Mouse (Mus musculus): ENCODE measurements around the gene Xrcc5. TPM values are rescaled to one million over a fixed set of nuclear protein-coding genes. Genes with fewer than 3 reads are reported as not detected.

The Xrcc5 gene
- polyA plus RNA-seq, 1 experiment from 2014 or later = 45.2 TPM

DNA sequence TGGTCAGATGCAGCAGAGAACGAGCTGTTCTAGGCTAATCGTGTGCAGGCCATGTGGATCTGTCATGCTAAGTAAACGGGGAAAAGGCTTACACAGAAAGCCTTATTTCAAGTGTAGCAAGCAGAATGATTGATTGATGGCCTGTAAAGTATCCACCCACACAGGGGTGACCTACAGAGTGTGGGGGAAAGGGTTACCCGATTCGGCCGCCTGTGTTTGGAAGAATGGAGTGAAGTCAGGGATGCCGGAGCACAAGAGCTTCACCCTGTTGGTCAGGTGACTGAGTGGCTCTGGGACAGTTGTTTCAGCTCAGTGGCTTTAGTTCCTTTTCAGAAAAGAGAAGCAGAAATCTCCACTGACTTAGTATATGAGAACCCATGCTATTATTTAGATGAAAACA is 9.7 kb downstream of the Xrcc5 start:
- Histone ChIP-seq H3K4me3 (replicated peaks) (no peak overlapping the region), H3K9me3 (no peaks in the 10 kb centered on the region), H3K27ac (no peak overlapping the region), H3K27me3 (no peaks in the 10 kb centered on the region), H3K4me2 (no peak overlapping the region), H3K9ac (no peak overlapping the region), H3K4me1 (no peaks in the 10 kb centered on the region), H3K36me3 (replicated peaks) (peaks cover 57% of the 10 kb centered on the region)
- WGBS = 89% methylated on average over 7 of the region's 7 CpGs
- ATAC-seq (ENCODE audit: low FRiP score) = no peak

DNA sequence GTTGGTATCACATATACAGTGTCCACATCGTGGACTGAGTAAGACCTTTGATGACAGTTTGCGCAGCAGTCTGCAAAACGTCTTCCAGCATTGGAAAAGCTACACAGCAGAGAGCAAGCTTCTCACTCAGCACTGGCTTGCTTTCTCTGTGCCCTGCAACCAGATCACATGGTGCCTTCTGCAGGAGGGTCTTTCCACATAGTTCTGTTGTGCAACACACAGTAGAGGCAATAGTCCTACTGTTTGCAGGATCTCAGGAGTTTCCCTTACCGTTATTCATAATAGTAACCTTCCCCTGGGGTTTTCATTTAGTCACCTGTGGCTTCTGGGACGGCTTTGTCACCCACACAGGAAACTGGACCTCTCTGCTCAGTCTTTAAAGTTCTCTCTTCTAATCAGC is 13.5 kb downstream of the Xrcc5 start:
- 95% methylated on average over 5 of the region's 5 CpGs for whole genome bisulfite sequencing
- Histone ChIP-seq H3K9ac (no peak overlapping the region), H3K27ac (no peak overlapping the region), H3K4me1 (no peaks in the 10 kb centered on the region), H3K4me2 (no peak overlapping the region), H3K9me3 (no peaks in the 10 kb centered on the region), H3K4me3 (replicated peaks) (no peak overlapping the region), H3K36me3 (replicated peaks) (peaks cover 59% of the 10 kb centered on the region), H3K27me3 (no peaks in the 10 kb centered on the region)
- no peak for ATAC-seq (ENCODE audit: low FRiP score)

DNA sequence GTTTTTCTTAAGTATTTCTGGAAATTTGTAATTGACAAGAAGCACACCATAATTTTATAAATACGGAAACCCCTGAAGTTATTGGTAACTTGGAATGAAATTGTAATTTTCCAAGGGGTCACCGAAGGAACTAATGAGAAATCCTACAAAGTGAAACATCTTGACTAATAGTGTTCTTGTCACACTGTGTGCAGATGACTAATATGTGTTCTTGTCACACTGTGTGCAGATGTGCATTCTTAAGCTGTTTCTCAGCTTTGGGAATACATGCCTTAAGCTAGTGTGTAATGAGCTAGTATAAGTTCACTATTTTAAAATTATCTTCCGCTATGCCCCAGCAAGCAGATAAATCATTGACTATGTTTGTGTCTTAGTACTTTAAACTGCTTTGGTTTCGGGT is 16.0 kb downstream of the Xrcc5 start:
- Histone ChIP-seq H3K9ac (no peak overlapping the region), H3K4me1 (no peaks in the 10 kb centered on the region), H3K27ac (no peak overlapping the region), H3K4me2 (no peak overlapping the region), H3K36me3 (replicated peaks) (peaks cover 67% of the 10 kb centered on the region), H3K27me3 (no peaks in the 10 kb centered on the region), H3K4me3 (replicated peaks) (no peak overlapping the region), H3K9me3 (no peaks in the 10 kb centered on the region)
- ATAC-seq (ENCODE audit: low FRiP score) = no peak
- WGBS = 96% methylated on average over 4 of the region's 4 CpGs

DNA sequence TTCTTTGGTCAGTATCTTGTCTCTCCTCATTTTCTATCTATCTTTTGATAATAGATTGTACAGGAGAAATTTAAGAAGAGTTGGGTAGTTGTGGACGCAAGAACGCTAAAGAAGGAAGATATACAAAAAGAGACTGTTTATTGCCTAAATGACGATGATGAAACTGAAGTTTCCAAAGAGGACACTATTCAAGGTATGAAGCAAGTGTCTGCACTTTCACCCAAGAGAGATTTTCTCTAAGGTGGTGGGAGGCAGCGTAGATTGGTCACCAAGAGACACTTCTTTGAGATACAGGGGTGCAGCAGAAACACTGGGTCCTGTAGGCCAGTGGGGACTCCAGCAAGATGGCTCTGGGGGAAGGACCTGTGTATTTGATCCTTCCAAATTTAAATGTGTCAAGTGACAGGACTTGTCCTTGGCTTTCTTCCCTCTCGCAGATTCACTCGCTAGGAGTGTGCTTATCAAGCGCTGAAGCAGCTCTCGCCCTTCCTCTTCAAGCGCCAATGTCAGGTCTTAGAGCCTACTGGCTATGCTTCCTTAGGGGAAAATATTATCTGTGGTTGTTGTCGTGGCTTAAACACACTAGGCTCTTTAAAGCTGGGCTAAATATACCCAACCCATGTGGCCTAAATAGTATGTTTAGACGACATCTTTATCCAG is 19.1 kb downstream of the Xrcc5 start:
- ATAC-seq (ENCODE audit: low FRiP score) = no peak
- Histone ChIP-seq H3K36me3 (replicated peaks) (peaks cover 66% of the 10 kb centered on the region), H3K9me3 (no peaks in the 10 kb centered on the region), H3K27me3 (no peaks in the 10 kb centered on the region), H3K27ac (no peak overlapping the region), H3K4me1 (no peaks in the 10 kb centered on the region), H3K4me2 (no peak overlapping the region), H3K9ac (no peak overlapping the region), H3K4me3 (replicated peaks) (no peak overlapping the region)
- 95% methylated on average over 11 of the region's 11 CpGs for WGBS

DNA sequence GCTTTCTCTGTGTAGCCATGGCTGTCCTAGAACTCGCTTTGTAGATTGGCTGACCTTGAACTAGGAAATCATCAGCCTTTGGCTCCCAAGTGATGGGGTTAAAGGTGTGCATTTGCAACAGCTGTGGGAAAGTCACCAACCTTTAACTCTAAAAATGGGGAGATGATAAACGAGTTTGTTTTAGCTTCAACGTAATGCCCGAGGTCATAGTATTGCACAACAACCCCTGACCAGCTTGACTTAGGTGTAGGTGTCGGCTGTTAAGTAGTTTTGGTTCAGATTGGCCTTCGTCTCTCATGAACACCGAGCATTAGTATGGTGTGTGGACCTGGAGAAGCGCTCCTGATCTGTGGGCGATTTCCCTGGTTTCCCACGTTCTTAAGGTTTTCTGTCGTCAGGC is 27.6 kb downstream of the Xrcc5 start:
- Histone ChIP-seq H3K27ac (no peak overlapping the region), H3K27me3 (no peaks in the 10 kb centered on the region), H3K9me3 (no peaks in the 10 kb centered on the region), H3K4me3 (replicated peaks) (no peak overlapping the region), H3K9ac (no peak overlapping the region), H3K4me2 (no peak overlapping the region), H3K36me3 (replicated peaks) (peaks cover 53% of the 10 kb centered on the region), H3K4me1 (no peaks in the 10 kb centered on the region)
- WGBS = 93% methylated on average over 11 of the region's 11 CpGs
- ATAC-seq (ENCODE audit: low FRiP score) = no peak

DNA sequence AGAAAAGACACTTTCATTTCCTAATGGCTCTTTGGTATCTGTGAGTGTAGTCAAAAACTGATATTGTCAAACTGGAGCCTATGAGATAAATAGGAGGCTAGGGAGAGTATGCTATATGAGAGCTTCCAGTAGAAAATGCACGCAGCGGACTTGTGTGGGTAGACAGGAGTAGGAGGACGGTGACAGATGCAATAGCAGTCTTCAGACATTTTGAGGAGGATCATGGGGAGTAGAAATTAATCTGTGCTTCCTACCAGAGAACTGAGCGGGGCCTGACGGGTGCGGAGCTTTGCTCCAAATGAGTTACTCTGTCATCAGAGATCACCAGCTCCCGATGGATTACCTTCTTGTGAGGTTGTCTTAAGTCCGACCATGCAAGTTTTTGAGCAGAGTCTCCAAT is 29.6 kb downstream of the Xrcc5 start:
- ATAC-seq (ENCODE audit: low FRiP score) = no peak
- Histone ChIP-seq H3K27me3 (no peaks in the 10 kb centered on the region), H3K4me2 (no peak overlapping the region), H3K36me3 (replicated peaks) (peaks cover 57% of the 10 kb centered on the region), H3K9ac (no peak overlapping the region), H3K4me3 (replicated peaks) (no peak overlapping the region), H3K27ac (no peak overlapping the region), H3K4me1 (no peaks in the 10 kb centered on the region), H3K9me3 (no peaks in the 10 kb centered on the region)
- WGBS = 95% methylated on average over 8 of the region's 8 CpGs

DNA sequence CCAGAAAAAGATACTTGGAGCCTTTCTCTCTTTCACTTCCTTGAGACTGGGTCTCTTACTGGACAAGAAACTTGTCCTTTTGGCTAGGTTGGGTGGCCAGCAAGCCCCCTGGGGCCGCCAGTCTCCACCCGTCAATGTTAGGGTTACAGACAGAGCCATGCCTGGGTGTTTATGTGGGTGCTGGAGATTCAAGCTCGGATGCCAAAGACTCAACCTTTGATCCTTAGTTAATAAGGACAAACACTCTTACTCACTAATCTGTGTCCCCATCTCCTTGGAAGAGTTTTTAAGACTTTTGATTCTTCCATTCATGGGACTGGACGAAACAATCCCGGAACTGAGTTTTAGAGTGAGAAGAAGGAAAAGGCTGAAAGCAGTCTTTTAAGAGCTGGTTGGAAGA is 31.1 kb downstream of the Xrcc5 start:
- 88% methylated on average over 5 of the region's 5 CpGs for WGBS
- ATAC-seq (ENCODE audit: low FRiP score) = no peak
- H3K36me3 ChIP-seq (replicated peaks) = peaks cover 62% of the 10 kb centered on the region

DNA sequence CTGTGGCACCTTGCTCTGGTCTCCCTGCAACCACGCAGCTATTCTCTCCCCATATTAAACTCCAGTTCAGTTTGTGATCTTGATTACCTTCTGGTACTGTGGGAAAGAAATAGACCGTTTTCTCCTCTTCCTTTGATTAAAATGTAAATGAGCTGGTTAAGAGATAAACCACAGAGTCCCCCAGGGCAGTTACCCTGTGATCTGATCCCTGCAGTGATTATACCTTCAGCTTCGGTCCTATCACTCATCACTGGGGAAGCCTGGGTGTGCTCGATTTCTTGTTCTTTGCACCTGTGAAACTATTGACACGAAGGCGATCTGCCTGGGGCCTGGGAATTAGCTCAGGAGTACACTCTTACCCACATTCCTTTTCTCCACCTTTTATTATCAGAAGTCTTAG is 40.7 kb downstream of the Xrcc5 start:
- no peak overlapping the region for H3K4me2 ChIP-seq
- H3K4me3 ChIP-seq (replicated peaks) = no peak overlapping the region
- no peak for ATAC-seq (ENCODE audit: low FRiP score)
- no peaks in the 10 kb centered on the region for H3K27me3 ChIP-seq
- H3K9ac ChIP-seq = no peak overlapping the region
- peaks cover 52% of the 10 kb centered on the region for H3K36me3 ChIP-seq (replicated peaks)
- no peak overlapping the region for H3K27ac ChIP-seq
- no peaks in the 10 kb centered on the region for H3K9me3 ChIP-seq
- no peaks in the 10 kb centered on the region for H3K4me1 ChIP-seq
- WGBS = 88% methylated on average over 6 of the region's 6 CpGs

More for the DNA sequence above, 31.1 kb downstream of the Xrcc5 start:
- no peaks in the 10 kb centered on the region for H3K4me1 ChIP-seq
- no peak overlapping the region for H3K9ac ChIP-seq
- no peak overlapping the region for H3K4me3 ChIP-seq (replicated peaks)
- no peak overlapping the region for H3K27ac ChIP-seq
- no peaks in the 10 kb centered on the region for H3K27me3 ChIP-seq
- no peak overlapping the region for H3K4me2 ChIP-seq
- H3K9me3 ChIP-seq = no peaks in the 10 kb centered on the region

DNA sequence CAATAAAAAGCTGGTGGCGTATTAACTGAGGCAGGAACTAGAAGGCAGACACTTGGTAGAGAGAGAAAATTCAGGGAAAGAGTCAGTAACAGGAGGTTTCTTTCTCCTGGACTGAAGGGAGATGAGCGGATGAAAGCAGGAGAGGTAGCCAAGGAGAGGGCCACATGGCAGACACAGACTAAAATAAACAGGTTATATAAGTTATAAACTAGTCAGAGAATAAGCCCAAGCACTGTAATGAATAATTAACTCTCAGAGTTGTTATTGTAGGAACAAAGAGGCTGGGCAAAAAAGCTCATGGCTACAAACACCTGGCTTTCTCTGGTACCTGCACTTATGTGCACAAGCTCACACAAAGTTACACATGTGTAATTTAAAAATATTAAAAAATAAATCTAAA is 47.6 kb downstream of the Xrcc5 start:
- no peak overlapping the region for H3K4me3 ChIP-seq (replicated peaks)
- H3K4me2 ChIP-seq = no peak overlapping the region
- no peaks in the 10 kb centered on the region for H3K9me3 ChIP-seq
- H3K36me3 ChIP-seq (replicated peaks) = peaks cover 45% of the 10 kb centered on the region
- no peak for ATAC-seq (ENCODE audit: low FRiP score)
- 97% methylated on average over 2 of the region's 2 CpGs for WGBS
- no peaks in the 10 kb centered on the region for H3K4me1 ChIP-seq
- no peak overlapping the region for H3K27ac ChIP-seq
- no peak overlapping the region for H3K9ac ChIP-seq
- H3K27me3 ChIP-seq = no peaks in the 10 kb centered on the region

DNA sequence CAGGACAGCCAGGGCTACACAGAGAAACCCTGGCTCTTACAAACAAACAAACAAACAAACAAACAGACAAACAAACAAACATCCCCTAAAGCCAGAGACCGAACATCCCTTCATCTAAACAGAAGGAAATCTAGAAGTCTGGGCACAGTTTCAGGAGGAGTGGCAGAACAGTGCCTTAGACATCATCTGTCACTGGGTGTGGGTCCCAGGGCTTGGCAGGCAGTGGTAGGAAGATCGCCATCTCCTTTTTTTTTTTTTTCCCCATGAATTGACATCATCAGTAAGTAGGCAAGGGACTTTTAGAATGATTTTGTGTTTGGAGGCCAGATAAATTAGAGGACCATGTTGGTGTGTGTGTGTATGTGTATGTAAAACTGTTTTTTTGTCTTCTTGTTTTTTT is 51.0 kb downstream of the Xrcc5 start:
- 93% methylated on average over 2 of the region's 2 CpGs for WGBS
- H3K36me3 ChIP-seq (replicated peaks) = peaks cover 38% of the 10 kb centered on the region

DNA sequence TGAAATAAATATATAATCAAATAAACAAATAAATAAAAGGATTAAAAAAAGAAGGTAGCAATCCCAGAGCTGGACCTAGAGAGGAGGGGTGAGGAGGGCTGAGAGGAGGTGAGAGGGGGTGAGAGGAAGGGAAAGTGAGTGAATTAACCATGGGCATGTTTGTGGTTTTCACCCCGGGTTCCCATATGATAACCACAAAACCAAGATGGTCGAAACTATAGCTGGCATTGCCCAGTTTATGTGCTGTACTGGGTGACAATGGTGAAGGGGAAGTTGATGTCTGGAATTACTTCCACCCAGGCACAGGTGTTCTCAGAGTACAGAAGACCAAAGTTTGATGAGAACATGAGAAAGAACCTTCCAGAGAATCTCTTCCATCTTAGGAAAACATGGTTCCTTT is 52.2 kb downstream of the Xrcc5 start:
- Histone ChIP-seq H3K4me1 (no peaks in the 10 kb centered on the region), H3K4me2 (no peak overlapping the region), H3K36me3 (replicated peaks) (peaks cover 32% of the 10 kb centered on the region), H3K27ac (no peak overlapping the region), H3K4me3 (replicated peaks) (no peak overlapping the region), H3K9me3 (no peaks in the 10 kb centered on the region), H3K9ac (no peak overlapping the region), H3K27me3 (no peaks in the 10 kb centered on the region)
- whole genome bisulfite sequencing = 93% methylated on average over 2 of the region's 2 CpGs
- ATAC-seq (ENCODE audit: low FRiP score) = no peak

More for the DNA sequence above, 51.0 kb downstream of the Xrcc5 start:
- no peaks in the 10 kb centered on the region for H3K27me3 ChIP-seq
- H3K9ac ChIP-seq = no peak overlapping the region
- H3K9me3 ChIP-seq = no peaks in the 10 kb centered on the region
- H3K4me2 ChIP-seq = no peak overlapping the region
- ATAC-seq (ENCODE audit: low FRiP score) = no peak
- H3K4me1 ChIP-seq = no peaks in the 10 kb centered on the region
- no peak overlapping the region for H3K27ac ChIP-seq
- no peak overlapping the region for H3K4me3 ChIP-seq (replicated peaks)

DNA sequence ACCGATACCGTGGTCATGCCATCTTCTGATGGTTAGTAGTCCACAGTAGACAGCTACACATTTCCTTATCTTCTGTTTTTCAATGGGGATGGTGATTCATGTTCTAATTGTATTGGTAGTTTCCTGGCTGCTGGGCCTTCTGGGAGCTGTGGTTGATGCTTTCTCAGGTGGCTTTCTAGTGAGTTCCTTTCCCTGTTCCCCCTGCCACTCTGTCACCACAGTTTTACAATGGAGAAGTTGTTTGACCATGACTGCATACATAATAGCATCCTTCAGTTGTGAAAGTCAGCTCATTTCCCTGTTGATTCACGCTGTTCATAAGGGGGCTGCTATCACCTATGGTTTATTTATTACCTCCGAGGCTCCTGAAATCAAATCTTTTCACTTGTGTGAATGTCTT is 53.6 kb downstream of the Xrcc5 start:
- H3K36me3 ChIP-seq (replicated peaks) = peaks cover 20% of the 10 kb centered on the region
- H3K4me1 ChIP-seq = no peaks in the 10 kb centered on the region
- no peaks in the 10 kb centered on the region for H3K27me3 ChIP-seq
- H3K4me2 ChIP-seq = no peak overlapping the region
- ATAC-seq (ENCODE audit: low FRiP score) = no peak
- H3K9ac ChIP-seq = no peak overlapping the region
- H3K27ac ChIP-seq = no peak overlapping the region
- WGBS = 98% methylated on average over 4 of the region's 4 CpGs
- no peak overlapping the region for H3K4me3 ChIP-seq (replicated peaks)
- H3K9me3 ChIP-seq = no peaks in the 10 kb centered on the region

DNA sequence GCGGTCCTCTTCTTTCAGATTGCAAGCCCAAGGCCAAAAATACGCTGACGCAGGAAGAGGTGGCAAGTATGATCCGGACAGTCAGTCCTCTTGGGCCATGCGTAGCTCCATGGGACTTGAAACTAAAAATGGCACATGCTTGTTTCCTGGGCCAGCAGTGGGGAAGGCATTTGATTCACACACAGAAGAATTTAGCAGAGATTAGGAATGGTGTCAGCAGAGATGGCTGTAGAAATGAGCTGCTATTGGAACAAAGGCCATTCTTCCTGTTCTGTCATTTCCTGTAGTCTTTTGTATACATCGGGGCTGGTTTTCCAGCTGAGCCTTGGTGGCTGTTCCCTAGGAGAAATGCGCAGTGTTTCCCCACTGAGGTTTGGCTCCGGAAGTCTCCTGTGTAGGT is 57.4 kb downstream of the Xrcc5 start:
- peaks cover 5% of the 10 kb centered on the region for H3K36me3 ChIP-seq (replicated peaks)
- H3K9ac ChIP-seq = no peak overlapping the region
- H3K4me2 ChIP-seq = no peak overlapping the region
- no peak overlapping the region for H3K4me3 ChIP-seq (replicated peaks)
- H3K4me1 ChIP-seq = no peaks in the 10 kb centered on the region
- H3K27ac ChIP-seq = no peak overlapping the region; the same call in 1 of the 2 replicates
- no peaks in the 10 kb centered on the region for H3K9me3 ChIP-seq
- no peak for ATAC-seq (ENCODE audit: low FRiP score)
- H3K27me3 ChIP-seq = no peaks in the 10 kb centered on the region
- 85% methylated on average over 8 of the region's 8 CpGs for WGBS

All from forebrain, embryonic 12.5 days (tissue).